In genomic region chr12:117763247-117763646, GRCm38 (mm10) we compare ENCODE assay signal across 11 mouse cellular contexts. TPM values are rescaled to one million over a fixed set of nuclear protein-coding genes. Genes with fewer than 3 reads are reported as not detected.
DNase-seq lines count a peak whose midpoint lies in the region; ATAC-seq and TF ChIP-seq lines count a peak whose summit lies in the region.
"Had no signal": no experiment of that assay in that cellular context is flagged by ENCODE, and none has a peak within 500 bp of the region (broad histone marks: within the 10 kb centered on the region; RNA-seq: fewer than 3 reads in every experiment).

No protein-coding gene starts in this region.

- H3K9ac ChIP-seq in ES-E14 (ENCODE audit: insufficient read depth, low read depth, low read length, poor library complexity, severe bottlenecking), result no peak overlapping the region
- no peak overlapping the region for H3K9ac ChIP-seq in kidney, embryonic 14.5 days (ENCODE audit: low read depth, low read length)
- H3K9ac ChIP-seq in liver, embryonic 16.5 days (ENCODE audit: low read depth, low read length), result no peak overlapping the region
- H3K9ac ChIP-seq in midbrain, embryonic 14.5 days (replicated peaks; ENCODE audit: low read length), result no peak overlapping the region

- intact Hi-C loops in left cerebral cortex, postnatal 25 days (cut with DNase I), result no loop called here

- no peaks in the 10 kb centered on the region for H3K36me3 ChIP-seq in ES-E14 (ENCODE audit: control insufficient read depth, insufficient read depth, low read length, poor library complexity, severe bottlenecking)
- H3K36me3 ChIP-seq in heart, embryonic 10.5 days, result no peaks in the 10 kb centered on the region
- H3K36me3 ChIP-seq in kidney, embryonic 14.5 days (ENCODE audit: control insufficient read depth, insufficient read depth, low read length), result no peaks in the 10 kb centered on the region
- H3K36me3 ChIP-seq in liver, embryonic 16.5 days (ENCODE audit: control insufficient read depth, insufficient read depth), result no peaks in the 10 kb centered on the region
- H3K36me3 ChIP-seq in midbrain, embryonic 14.5 days (ENCODE audit: control insufficient read depth, insufficient read depth, low read length), result peaks cover 3% of the 10 kb centered on the region; the same call in 1 of the 2 replicates

- H3K4me1 ChIP-seq in ES-E14 (ENCODE audit: control insufficient read depth in 2 of 2, insufficient read depth in 2 of 2, low read length in 2 of 2, poor library complexity in 1 of 2), result peaks cover 0 to 8% of the 10 kb centered on the region in 2 experiments; a peak in 1 of 4 replicates
- H3K4me1 ChIP-seq in heart, embryonic 10.5 days, result peaks cover 18% of the 10 kb centered on the region
- peaks cover 4% of the 10 kb centered on the region; the same call in 1 of the 2 replicates for H3K4me1 ChIP-seq in kidney, embryonic 14.5 days (ENCODE audit: control insufficient read depth, insufficient read depth, low read length)
- no peaks in the 10 kb centered on the region for H3K4me1 ChIP-seq in liver, embryonic 16.5 days (ENCODE audit: control insufficient read depth, low read depth, low read length)
- peaks cover 11% of the 10 kb centered on the region; the same call in 1 of the 2 replicates for H3K4me1 ChIP-seq in midbrain, embryonic 14.5 days (ENCODE audit: control insufficient read depth, insufficient read depth, low read length)

- H3K4me3 ChIP-seq in ES-E14 (ENCODE audit: insufficient read depth in 1 of 2, low read depth in 1 of 2, low read length in 2 of 2, poor library complexity in 1 of 2, severe bottlenecking in 1 of 2), result no peak overlapping the region
- no peak overlapping the region for H3K4me3 ChIP-seq in heart, embryonic 10.5 days
- H3K4me3 ChIP-seq in kidney, embryonic 14.5 days (ENCODE audit: low read length), result no peak overlapping the region
- no peak overlapping the region for H3K4me3 ChIP-seq in liver, embryonic 16.5 days (ENCODE audit: low read depth, low read length)
- H3K4me3 ChIP-seq in midbrain, embryonic 14.5 days (replicated peaks; ENCODE audit: low read depth, low read length), result no peak overlapping the region
- H3K4me3 ChIP-seq: myocyte had no signal

- in situ Hi-C loops in ES-E14 (cut with MboI; ENCODE audit: low sequenced_read_pairs in 2 of 2, unreplicated experiment in 2 of 2), result loop anchor here (5.0 to 25.0 kb wide), 3 partner anchors 176 to 351 kb away; no protein-coding TSS in a partner anchor

- no peaks in the 10 kb centered on the region for H3K27me3 ChIP-seq in heart, embryonic 10.5 days (ENCODE audit: insufficient read depth, poor library complexity, severe bottlenecking)
- no peaks in the 10 kb centered on the region for H3K27me3 ChIP-seq in kidney, embryonic 14.5 days (ENCODE audit: control insufficient read depth, insufficient read depth, low read length)
- H3K27me3 ChIP-seq in liver, embryonic 16.5 days (ENCODE audit: control insufficient read depth, insufficient read depth, low read depth, low read length), result no peaks in the 10 kb centered on the region
- H3K27me3 ChIP-seq in midbrain, embryonic 14.5 days (ENCODE audit: control insufficient read depth, insufficient read depth, low read length), result no peaks in the 10 kb centered on the region

- 69% methylated on average over 3 of the region's 3 CpGs for WGBS in heart, embryonic 10.5 days
- 66% methylated on average over 3 of the region's 3 CpGs for WGBS in kidney, embryonic 14.5 days
- 51% methylated on average over 3 of the region's 3 CpGs for WGBS in liver, embryonic 16.5 days (ENCODE audit: insufficient replicate concordance)
- 89% methylated on average over 3 of the region's 3 CpGs for WGBS in midbrain, embryonic 14.5 days

- ATAC-seq in kidney, embryonic 14.5 days (ENCODE audit: low FRiP score, low TSS enrichment), result 0 out of 2 replicates have a peak, but pooled peaks have one; percentile 8
- ATAC-seq in liver, embryonic 16.5 days (ENCODE audit: low read depth), result peak; percentile 47; the same call in 1 of the 2 replicates
- ATAC-seq in inflammation-experienced regulatory T-cells, adult 6 months, result no peak
- ATAC-seq in midbrain, embryonic 14.5 days (ENCODE audit: low FRiP score, low TSS enrichment), result no peak
- ATAC-seq: forebrain, embryonic 16.5 days had no signal

- DNase-seq in ES-E14 (ENCODE audit: low read depth, low spot score), result no peak
- no peak for DNase-seq in heart, embryonic 10.5 days (ENCODE audit: low spot score)
- no peak for DNase-seq in midbrain, embryonic 14.5 days
- DNase-seq in left cerebral cortex, postnatal 25 days (ENCODE audit: low spot score in 2 of 2), result no peak
- DNase-seq in cerebellum, postnatal 36 days, result no peak
- DNase-seq: cerebellum, adult 9-10 months had no signal

- no peak overlapping the region for H3K27ac ChIP-seq in ES-E14 (ENCODE audit: insufficient read depth, low read depth, low read length, poor library complexity, severe bottlenecking)
- peak overlapping the region; percentile 49; the same call in 1 of the 2 replicates for H3K27ac ChIP-seq in heart, embryonic 10.5 days
- no peak overlapping the region for H3K27ac ChIP-seq in kidney, embryonic 14.5 days (ENCODE audit: low read depth, low read length)
- no peak overlapping the region for H3K27ac ChIP-seq in liver, embryonic 16.5 days (ENCODE audit: low read length)
- H3K27ac ChIP-seq in midbrain, embryonic 14.5 days (replicated peaks; ENCODE audit: low read depth, low read length), result no peak overlapping the region

- no peak overlapping the region for H3K4me2 ChIP-seq in kidney, embryonic 14.5 days (replicated peaks; ENCODE audit: low read depth, low read length)
- no peak overlapping the region for H3K4me2 ChIP-seq in liver, embryonic 16.5 days (ENCODE audit: low read depth, low read length)
- no peak overlapping the region for H3K4me2 ChIP-seq in midbrain, embryonic 14.5 days (ENCODE audit: low read length)

- no peaks in the 10 kb centered on the region for H3K9me3 ChIP-seq in ES-E14 (ENCODE audit: control insufficient read depth, insufficient read depth, low read depth, low read length)
- no peaks in the 10 kb centered on the region for H3K9me3 ChIP-seq in heart, embryonic 10.5 days
- no peaks in the 10 kb centered on the region for H3K9me3 ChIP-seq in kidney, embryonic 14.5 days (ENCODE audit: control insufficient read depth, low read length)
- no peaks in the 10 kb centered on the region for H3K9me3 ChIP-seq in liver, embryonic 16.5 days (replicated peaks; ENCODE audit: control insufficient read depth, low read length)
- no peaks in the 10 kb centered on the region for H3K9me3 ChIP-seq in midbrain, embryonic 14.5 days (ENCODE audit: control insufficient read depth, low read length)

TF ChIP-seq in ES-E14, 5 proteins besides CTCF, POLR2A, EP300 and RAD21:
- TF ChIP-seq MAFK (IDR thresholded peaks at IDR 0.05; ENCODE audit: insufficient read depth, low read depth, low read length) (0 out of 2 replicates have a peak, but pooled peaks have one; percentile 51), HCFC1 (IDR thresholded peaks at IDR 0.05; ENCODE audit: borderline replicate concordance, insufficient read depth, low read length) (no peak), ZC3H11A (IDR thresholded peaks at IDR 0.05; ENCODE audit: borderline replicate concordance, low read depth, low read length) (no peak), CHD2 (IDR thresholded peaks at IDR 0.05; ENCODE audit: low read depth, low read length) (no peak), ZNF384 (IDR thresholded peaks at IDR 0.05; ENCODE audit: low read depth, low read length) (no peak)

RNA-seq across cellular contexts. Expression of gene Cdca7l, which starts 40.8 kb away (rescaled TPM):
- total RNA-seq in ES-E14 (2012; rRNA removed), result 20.2 and 20.5 TPM in 2 replicates
- polyA plus RNA-seq in heart, embryonic 10.5 days (2016; fragmentation: Nextera tagmentation; extraction: Ambion mirVana), result 18.5 and 30.7 TPM in 2 replicates
- polyA plus RNA-seq in kidney, embryonic 14.5 days (2014; fragmentation: Nextera tagmentation; extraction: Ambion mirVana), result 35.7 and 69.9 TPM in 2 replicates
- polyA plus RNA-seq in liver, embryonic 16.5 days (2015; fragmentation: Nextera tagmentation; extraction: Ambion mirVana), result 12.8 and 13.7 TPM in 2 replicates
- 10 to 100 TPM; 28.1 to 33.1 (median 30.8) TPM for polyA plus RNA-seq in inflammation-experienced regulatory T-cells, adult 6 months (2017; shearing (Covaris generic))
- polyA plus RNA-seq in midbrain, embryonic 14.5 days (2014; fragmentation: Nextera tagmentation; extraction: Ambion mirVana), result 3.3 and 7.9 TPM in 2 replicates
- total RNA-seq in left cerebral cortex, postnatal 25 days (2021), result under 1 TPM; 0.53 to 0.94 TPM

Comparison
In these comparisons a context has a peak if more than half of its experiments do, and no peak if none do; other contexts are left out.
1. ATAC-seq: peak in kidney, embryonic 14.5 days (single experiment) and liver, embryonic 16.5 days (single experiment); none in inflammation-experienced regulatory T-cells, adult 6 months (single experiment) and midbrain, embryonic 14.5 days (single experiment).